Mouse (Mus musculus): ENCODE data around the gene Rbfox3. TPM values are rescaled to one million over a fixed set of nuclear protein-coding genes. Genes with fewer than 3 reads are reported as not detected.

Gene Rbfox3
- polyA plus RNA-seq, 1 experiment from 2014 or later = 0.36 TPM

- Histone ChIP-seq H3K9ac (no peak overlapping the region), H3K4me1 (replicated peaks) (no peaks in the 10 kb centered on the region), H3K4me2 (no peak overlapping the region), H3K27ac (no peak overlapping the region), H3K36me3 (no peaks in the 10 kb centered on the region), H3K9me3 (replicated peaks) (no peaks in the 10 kb centered on the region), H3K4me3 (replicated peaks) (no peak overlapping the region), H3K27me3 (no peaks in the 10 kb centered on the region)
- 53% methylated on average over 12 of the region's 12 CpGs for WGBS (ENCODE audit: insufficient replicate concordance)
- ATAC-seq (ENCODE audit: low read depth) (no peak), DNase-seq (no peak)
Measured at GRCm38 (mm10) chr11:118773076-118773583, 138.3 kb downstream of the Rbfox3 start.

DNA sequence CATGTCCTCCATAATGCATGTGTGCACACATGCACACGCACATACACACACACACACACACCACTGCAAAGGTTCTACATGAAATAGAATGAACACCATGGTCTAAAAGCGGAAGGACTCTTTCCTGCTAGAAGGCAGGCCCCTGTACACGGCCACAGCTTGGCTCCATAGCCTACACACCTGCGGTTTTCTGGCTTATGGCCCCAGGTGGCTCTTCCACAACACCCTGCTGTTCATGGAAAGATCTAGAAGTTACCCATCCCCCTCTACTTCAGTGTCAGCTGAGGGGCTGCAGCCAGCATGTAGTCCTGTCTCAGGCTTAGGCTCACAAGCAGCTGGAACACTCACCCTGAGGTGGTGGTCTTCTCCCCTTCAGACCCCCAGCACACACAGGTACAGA lies 140.0 kb downstream of the Rbfox3 start:
- no peaks in the 10 kb centered on the region for H3K36me3 ChIP-seq
- no peak overlapping the region for H3K4me3 ChIP-seq (replicated peaks)
- DNase-seq = no peak
- WGBS (ENCODE audit: insufficient replicate concordance) = 54% methylated on average over 4 of the region's 4 CpGs
- H3K4me2 ChIP-seq = no peak overlapping the region
- ATAC-seq (ENCODE audit: low read depth) = no peak
- H3K27me3 ChIP-seq = no peaks in the 10 kb centered on the region
- no peaks in the 10 kb centered on the region for H3K4me1 ChIP-seq (replicated peaks)
- H3K9me3 ChIP-seq (replicated peaks) = no peaks in the 10 kb centered on the region
- no peak overlapping the region for H3K9ac ChIP-seq
- H3K27ac ChIP-seq = no peak overlapping the region

DNA sequence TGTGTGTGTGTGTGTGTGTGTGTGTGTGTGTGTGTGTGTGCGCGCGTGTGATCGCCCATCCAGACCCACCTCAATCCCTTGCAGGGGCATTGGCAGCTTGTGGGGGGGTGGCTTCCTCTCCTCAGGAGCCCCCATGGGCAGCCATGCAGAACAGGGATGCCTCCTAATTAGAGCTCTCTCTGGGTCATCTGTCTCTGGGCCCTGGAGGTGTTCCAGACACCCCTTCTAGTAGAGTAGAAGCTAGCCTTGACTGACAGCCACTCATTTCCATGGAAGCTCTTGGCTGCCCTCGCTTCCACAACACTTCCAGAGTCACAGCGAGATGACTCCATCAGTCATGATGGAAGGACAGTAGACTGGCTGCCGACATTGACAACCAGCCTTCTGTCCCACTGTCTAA lies 140.6 kb downstream of the Rbfox3 start:
- ATAC-seq (ENCODE audit: low read depth) (no peak), DNase-seq (no peak)
- no peaks in the 10 kb centered on the region for H3K36me3 ChIP-seq
- 73% methylated on average over 7 of the region's 7 CpGs for WGBS (ENCODE audit: insufficient replicate concordance)
- H3K27me3 ChIP-seq = no peaks in the 10 kb centered on the region
- no peak overlapping the region for H3K9ac ChIP-seq
- H3K9me3 ChIP-seq (replicated peaks) = no peaks in the 10 kb centered on the region
- H3K4me3 ChIP-seq (replicated peaks) = no peak overlapping the region
- H3K4me1 ChIP-seq (replicated peaks) = no peaks in the 10 kb centered on the region
- no peak overlapping the region for H3K27ac ChIP-seq
- no peak overlapping the region for H3K4me2 ChIP-seq

- Histone ChIP-seq H3K4me3 (replicated peaks) (no peak overlapping the region), H3K27me3 (no peaks in the 10 kb centered on the region), H3K27ac (no peak overlapping the region), H3K4me2 (no peak overlapping the region), H3K9ac (no peak overlapping the region), H3K4me1 (replicated peaks) (no peaks in the 10 kb centered on the region), H3K9me3 (replicated peaks) (no peaks in the 10 kb centered on the region), H3K36me3 (no peaks in the 10 kb centered on the region)
- no peak for DNase-seq
- WGBS (ENCODE audit: insufficient replicate concordance) = 55% methylated on average over 2 of the region's 2 CpGs
- no peak for ATAC-seq (ENCODE audit: low read depth)
Measured at GRCm38 (mm10) chr11:118769542-118769941, 141.9 kb downstream of the Rbfox3 start.

DNA sequence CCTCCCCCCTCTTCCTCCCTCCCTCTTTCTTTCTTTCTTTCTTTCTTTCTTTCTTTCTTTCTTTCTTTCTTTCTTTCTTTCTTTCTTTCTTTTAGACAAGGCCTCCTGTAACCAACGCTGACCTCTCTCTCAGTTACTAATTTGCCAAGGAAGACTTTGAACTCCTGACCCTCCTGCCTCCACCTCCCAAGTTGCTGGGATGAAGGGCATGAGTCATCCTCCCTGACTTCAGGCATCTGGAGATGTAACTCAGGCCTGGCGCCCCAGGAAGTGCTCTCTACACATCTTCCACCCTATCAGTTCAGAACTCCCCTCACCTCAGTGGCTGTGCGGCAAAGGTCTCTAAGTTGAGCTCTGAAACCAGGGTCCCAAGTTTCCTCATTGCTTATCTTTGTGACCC lies 143.0 kb downstream of the Rbfox3 start:
- no peaks in the 10 kb centered on the region for H3K36me3 ChIP-seq

GRCm38 (mm10) chr11:118767411-118767810 lies 144.0 kb downstream of the Rbfox3 start:
- DNase-seq = no peak
- ATAC-seq (ENCODE audit: low read depth) = no peak
- Histone ChIP-seq H3K4me1 (replicated peaks) (no peaks in the 10 kb centered on the region), H3K27ac (no peak overlapping the region), H3K9me3 (replicated peaks) (no peaks in the 10 kb centered on the region), H3K4me2 (no peak overlapping the region), H3K9ac (no peak overlapping the region), H3K27me3 (no peaks in the 10 kb centered on the region), H3K4me3 (replicated peaks) (no peak overlapping the region), H3K36me3 (no peaks in the 10 kb centered on the region)
- 30% methylated on average over 4 of the region's 4 CpGs for WGBS (ENCODE audit: insufficient replicate concordance)

More for the DNA sequence above, 143.0 kb downstream of the Rbfox3 start:
- no peaks in the 10 kb centered on the region for H3K4me1 ChIP-seq (replicated peaks)
- DNase-seq (no peak), ATAC-seq (ENCODE audit: low read depth) (no peak)
- H3K4me2 ChIP-seq = no peak overlapping the region
- 39% methylated on average over 3 of the region's 3 CpGs for WGBS (ENCODE audit: insufficient replicate concordance)
- no peak overlapping the region for H3K4me3 ChIP-seq (replicated peaks)
- no peaks in the 10 kb centered on the region for H3K9me3 ChIP-seq (replicated peaks)
- no peak overlapping the region for H3K9ac ChIP-seq
- no peak overlapping the region for H3K27ac ChIP-seq
- no peaks in the 10 kb centered on the region for H3K27me3 ChIP-seq

DNA sequence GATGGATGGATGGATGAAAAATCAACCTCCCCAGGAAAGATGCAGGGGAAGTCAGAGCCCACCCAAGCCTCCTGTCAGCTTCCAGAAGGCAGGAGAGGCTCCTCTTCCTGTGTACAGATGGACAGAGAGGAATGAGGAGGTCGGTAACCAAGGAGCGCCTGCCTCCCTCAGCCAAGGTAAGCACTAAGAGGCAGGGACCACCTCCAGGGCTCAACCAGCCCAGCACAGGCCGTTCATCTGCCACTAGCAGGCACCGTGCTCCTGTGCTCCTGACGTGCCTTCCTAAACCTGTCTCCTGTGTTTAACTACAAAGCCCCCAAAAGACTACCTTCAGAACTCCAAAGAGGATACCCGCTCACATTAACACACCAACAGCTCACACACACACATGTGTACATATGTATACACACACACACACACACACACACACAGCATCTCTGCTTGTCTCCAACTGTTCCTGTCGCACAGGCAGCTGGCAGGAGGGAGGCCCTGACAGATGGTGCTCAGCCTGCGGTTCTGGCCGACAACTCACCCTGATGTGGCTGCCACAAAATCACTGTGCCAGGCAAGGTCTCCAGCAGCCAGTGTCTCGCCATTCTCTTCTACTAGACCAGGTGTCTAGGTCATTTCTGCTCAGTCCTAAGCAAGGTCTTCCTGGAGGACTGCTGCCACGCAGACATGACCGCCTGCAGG lies 151.0 kb downstream of the Rbfox3 start:
- DNase-seq = no peak
- Histone ChIP-seq H3K4me1 (replicated peaks) (no peaks in the 10 kb centered on the region), H3K27ac (no peak overlapping the region), H3K4me3 (replicated peaks) (no peak overlapping the region), H3K27me3 (no peaks in the 10 kb centered on the region), H3K36me3 (no peaks in the 10 kb centered on the region), H3K9me3 (replicated peaks) (peaks cover 7% of the 10 kb centered on the region; the same call in 1 of the 2 replicates), H3K4me2 (no peak overlapping the region), H3K9ac (no peak overlapping the region)
- ATAC-seq (ENCODE audit: low read depth) = no peak
- WGBS (ENCODE audit: insufficient replicate concordance) = 69% methylated on average over 12 of the region's 12 CpGs

- Histone ChIP-seq H3K9me3 (replicated peaks) (peaks cover 7% of the 10 kb centered on the region; the same call in 1 of the 2 replicates), H3K4me1 (replicated peaks) (no peaks in the 10 kb centered on the region), H3K9ac (no peak overlapping the region), H3K27me3 (no peaks in the 10 kb centered on the region), H3K4me2 (no peak overlapping the region), H3K27ac (no peak overlapping the region), H3K36me3 (no peaks in the 10 kb centered on the region), H3K4me3 (replicated peaks) (no peak overlapping the region)
- WGBS (ENCODE audit: insufficient replicate concordance) = 68% methylated on average over 8 of the region's 8 CpGs
- no peak for DNase-seq
- no peak for ATAC-seq (ENCODE audit: low read depth)
Measured at GRCm38 (mm10) chr11:118759228-118759627, 152.2 kb downstream of the Rbfox3 start.

- H3K27me3 ChIP-seq = no peaks in the 10 kb centered on the region
- WGBS (ENCODE audit: insufficient replicate concordance) = 63% methylated on average over 10 of the region's 10 CpGs
- no peak overlapping the region for H3K9ac ChIP-seq
- no peaks in the 10 kb centered on the region for H3K36me3 ChIP-seq
- ATAC-seq (ENCODE audit: low read depth) (no peak), DNase-seq (no peak)
- no peak overlapping the region for H3K4me2 ChIP-seq
- no peak overlapping the region for H3K27ac ChIP-seq
- no peak overlapping the region for H3K4me3 ChIP-seq (replicated peaks)
- H3K4me1 ChIP-seq (replicated peaks) = no peaks in the 10 kb centered on the region
- peaks cover 7% of the 10 kb centered on the region; the same call in 1 of the 2 replicates for H3K9me3 ChIP-seq (replicated peaks)
Measured at GRCm38 (mm10) chr11:118758277-118758990, 153.0 kb downstream of the Rbfox3 start.

DNA sequence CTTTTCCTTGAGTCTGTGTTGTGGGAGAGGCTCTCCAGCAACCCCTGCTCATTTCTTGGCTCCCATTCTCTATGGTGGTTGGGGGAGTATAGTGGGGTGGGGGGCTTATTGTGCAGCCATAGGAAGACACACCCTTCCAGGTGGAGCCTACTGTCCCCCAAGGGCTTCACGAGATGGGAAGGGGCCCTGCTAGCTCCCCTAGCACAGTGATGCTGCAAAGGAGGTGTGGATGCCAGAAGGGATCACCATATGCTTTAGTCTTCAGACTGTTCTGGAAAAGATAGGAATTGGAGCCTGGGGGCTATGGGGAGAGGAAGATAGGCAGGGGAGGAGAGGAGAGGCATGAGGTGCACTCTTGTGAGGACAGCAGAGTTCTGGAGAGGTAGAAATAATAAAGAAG lies 153.9 kb downstream of the Rbfox3 start:
- no peaks in the 10 kb centered on the region for H3K36me3 ChIP-seq
- 52% methylated on average over 1 of the region's 1 CpGs for WGBS (ENCODE audit: insufficient replicate concordance)
- no peak for ATAC-seq (ENCODE audit: low read depth)

GRCm38 (mm10) chr11:118755003-118755402 lies 156.4 kb downstream of the Rbfox3 start:
- Histone ChIP-seq H3K9ac (no peak overlapping the region), H3K4me1 (replicated peaks) (no peaks in the 10 kb centered on the region), H3K27ac (no peak overlapping the region), H3K36me3 (no peaks in the 10 kb centered on the region), H3K27me3 (no peaks in the 10 kb centered on the region), H3K4me2 (no peak overlapping the region), H3K4me3 (replicated peaks) (no peak overlapping the region), H3K9me3 (replicated peaks) (no peaks in the 10 kb centered on the region)
- no peak for DNase-seq
- no peak for ATAC-seq (ENCODE audit: low read depth)
- WGBS (ENCODE audit: insufficient replicate concordance) = 72% methylated on average over 17 of the region's 17 CpGs

More for the DNA sequence above, 153.9 kb downstream of the Rbfox3 start:
- DNase-seq = no peak
- H3K27ac ChIP-seq = no peak overlapping the region
- H3K4me2 ChIP-seq = no peak overlapping the region
- no peaks in the 10 kb centered on the region for H3K27me3 ChIP-seq
- H3K9me3 ChIP-seq (replicated peaks) = peaks cover 7% of the 10 kb centered on the region; the same call in 1 of the 2 replicates
- H3K4me3 ChIP-seq (replicated peaks) = no peak overlapping the region
- no peak overlapping the region for H3K9ac ChIP-seq
- H3K4me1 ChIP-seq (replicated peaks) = no peaks in the 10 kb centered on the region
